Mouse (Mus musculus) liver, adult 2 months (tissue): ENCODE data around the gene Uggt1.

ENCODE experiments used
- CTCF ChIP-seq: fragments of 200-500 bp; IDR thresholded peaks from 2 replicates; pipeline ENCODE4 v1.5.1; 2011; ENCODE audit warnings: low read depth, low read length, control low read depth
- POLR2A ChIP-seq: fragments of 200-500 bp; IDR thresholded peaks from 2 replicates; pipeline ENCODE4 v1.6.1; 2011; ENCODE audit warnings: low read length, control low read depth; ENCODE audit not compliant: insufficient read depth; ENCODE audit errors: extremely low read depth

DNA sequence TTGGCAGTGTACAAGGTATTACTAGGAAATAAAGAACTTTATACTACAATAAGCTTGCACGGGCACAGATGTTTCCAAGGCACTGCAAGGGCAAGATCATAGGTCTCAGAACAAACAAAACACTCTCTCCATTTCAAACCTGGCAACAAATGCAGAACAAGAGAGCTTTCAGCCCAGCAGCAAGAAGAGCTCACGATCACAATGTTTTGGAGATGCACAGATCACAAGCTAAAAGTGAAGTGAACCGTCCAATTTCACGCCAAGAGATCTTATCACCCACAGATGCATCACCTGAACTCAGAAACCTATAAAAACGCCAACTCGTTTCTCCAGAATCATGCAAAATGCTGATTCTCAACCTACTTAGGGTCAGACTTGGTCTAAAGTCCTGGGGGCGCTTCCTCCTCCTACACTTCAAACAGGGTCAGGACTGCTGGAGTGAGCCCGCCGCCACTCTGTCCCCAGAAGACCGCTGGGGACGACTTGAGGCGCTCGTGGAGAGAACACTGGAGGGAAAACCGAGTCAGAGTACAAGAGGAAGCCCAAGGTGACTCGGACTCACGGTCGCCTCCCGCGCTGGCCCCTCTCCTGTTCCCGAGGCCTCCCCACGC lies 968 bp downstream of the Uggt1 start:
- TF ChIP-seq CTCF (no peak), POLR2A (no peak)
